ENCODE assay signal across 21 mouse cellular contexts in genomic region chr7:121043510-121043909, GRCm38 (mm10). TPM values are rescaled to one million over a fixed set of nuclear protein-coding genes. Genes with fewer than 3 reads are reported as not detected.
DNase-seq lines count a peak whose midpoint lies in the region; ATAC-seq and TF ChIP-seq lines count a peak whose summit lies in the region.
"Had no signal": no experiment of that assay in that cellular context is flagged by ENCODE, and none has a peak within 500 bp of the region (broad histone marks: within the 10 kb centered on the region; RNA-seq: fewer than 3 reads in every experiment).

No protein-coding gene starts in this region.

- H3K4me1 ChIP-seq in heart, postnatal 0 days (ENCODE audit: control insufficient read depth, insufficient read depth): peaks cover 34% of the 10 kb centered on the region
- peaks cover 21% of the 10 kb centered on the region for H3K4me1 ChIP-seq in heart, embryonic 12.5 days (replicated peaks)

- H3K4me2 ChIP-seq in heart, postnatal 0 days (ENCODE audit: low read depth, low read length): no peak overlapping the region
- no peak overlapping the region for H3K4me2 ChIP-seq in heart, embryonic 12.5 days
- H3K4me2 ChIP-seq: forebrain, embryonic 13.5 days; heart, embryonic 13.5 days; hindbrain, embryonic 13.5 days had no signal

- peak overlapping the region; percentile 66 for H3K27ac ChIP-seq in heart, postnatal 0 days (ENCODE audit: low read depth)
- H3K27ac ChIP-seq in heart, embryonic 12.5 days (ENCODE audit: poor library complexity, severe bottlenecking): no peak overlapping the region
- H3K27ac ChIP-seq: embryonic facial prominence, embryonic 10.5 days; forebrain, embryonic 13.5 days; gastrocnemius, adult 2 months; heart, embryonic 13.5 days; hindbrain, embryonic 13.5 days; hindbrain, postnatal 0 days had no signal

- H3K4me3 ChIP-seq in heart, postnatal 0 days (ENCODE audit: low read depth, low read length): no peak overlapping the region
- H3K4me3 ChIP-seq in heart, embryonic 12.5 days: no peak overlapping the region
- H3K4me3 ChIP-seq: embryonic facial prominence, embryonic 10.5 days; forebrain, embryonic 13.5 days; gastrocnemius, adult 2 months; heart, embryonic 13.5 days; hindbrain, embryonic 13.5 days had no signal

- no peaks in the 10 kb centered on the region for H3K9me3 ChIP-seq in heart, postnatal 0 days (replicated peaks; ENCODE audit: control insufficient read depth, low read length)
- no peaks in the 10 kb centered on the region for H3K9me3 ChIP-seq in heart, embryonic 12.5 days (replicated peaks)
- H3K9me3 ChIP-seq: G1E; heart, embryonic 13.5 days; hindbrain, embryonic 13.5 days had no signal

- WGBS in heart, postnatal 0 days: 93% methylated on average over 1 of the region's 1 CpGs
- 93% methylated on average over 1 of the region's 1 CpGs for WGBS in heart, embryonic 12.5 days

- TF ChIP-seq CTCF in heart, postnatal 0 days (IDR thresholded peaks at IDR 0.05; ENCODE audit: low read depth): no peak

- peaks cover 7% of the 10 kb centered on the region for H3K36me3 ChIP-seq in heart, postnatal 0 days (replicated peaks; ENCODE audit: control insufficient read depth, insufficient read depth, low read length)
- peaks cover 4% of the 10 kb centered on the region for H3K36me3 ChIP-seq in heart, embryonic 12.5 days
- H3K36me3 ChIP-seq: hindbrain, embryonic 13.5 days had no signal

- ATAC-seq in heart, postnatal 0 days (ENCODE audit: insufficient read depth, low read depth): no peak
- ATAC-seq in heart, embryonic 12.5 days (ENCODE audit: insufficient number of reproducible peaks, low FRiP score): no peak
- ATAC-seq in granulocyte monocyte progenitor cell, adult 5-6 weeks (replicated peaks; ENCODE audit: poor library complexity, severe bottlenecking): peak; percentile 52; the same call in 1 of the 2 replicates
- ATAC-seq: activated CD4-positive, CD25-positive, alpha-beta regulatory T cell, adult 4 months; CD4-positive, CD25-positive, alpha-beta regulatory T cell, adult 4 months; forebrain, embryonic 13.5 days; forebrain, postnatal 0 days; hindbrain, postnatal 0 days had no signal

- TF ChIP-seq EP300 in heart, postnatal 0 days (IDR thresholded peaks at IDR 0.05; ENCODE audit: low read depth): no peak

- 0 out of 2 replicates have a peak overlapping the region, but pooled peaks have one; percentile 10 for H3K9ac ChIP-seq in heart, postnatal 0 days (replicated peaks; ENCODE audit: low read depth, low read length)
- H3K9ac ChIP-seq in heart, embryonic 12.5 days: no peak overlapping the region
- H3K9ac ChIP-seq: forebrain, embryonic 13.5 days; forebrain, postnatal 0 days; heart, embryonic 13.5 days; hindbrain, embryonic 13.5 days had no signal

- H3K27me3 ChIP-seq in heart, postnatal 0 days (ENCODE audit: control insufficient read depth, insufficient read depth, low read length): no peaks in the 10 kb centered on the region
- H3K27me3 ChIP-seq in heart, embryonic 12.5 days (replicated peaks): no peaks in the 10 kb centered on the region
- H3K27me3 ChIP-seq: forebrain, embryonic 13.5 days; heart, embryonic 13.5 days; hindbrain, embryonic 13.5 days had no signal

- DNase-seq in heart, postnatal 0 days (ENCODE audit: low spot score): no peak
- peak; percentile 21 for DNase-seq in CD4-positive helper T cell, adult 2 months (ENCODE audit: low read depth, low spot score)
- DNase-seq in frontal cortex, adult 2 months (ENCODE audit: extremely low spot score in 1 of 2, low spot score in 1 of 2): no peak
- no peak for DNase-seq in adipocyte (ENCODE audit: low spot score)
- DNase-seq: adrenal gland, adult 2 months; adrenal gland, postnatal 36 days; cerebellum, adult 2 months; cerebellum, postnatal 10 days; forebrain, postnatal 0 days; gastrocnemius, adult 2 months; gastrocnemius, postnatal 25 days had no signal

RNA-seq across cellular contexts. Expression of gene Mettl9, which starts 9.3 kb away (rescaled TPM):
- total RNA-seq in heart, postnatal 0 days (2014; rRNA removed; ENCODE audit: low replicate concordance): 44.8 and 52.8 TPM in 2 replicates
- polyA plus RNA-seq in heart, postnatal 0 days (2015; fragmentation: Nextera tagmentation; extraction: Ambion mirVana): 81.2 and 82.4 TPM in 2 replicates
- polyA plus RNA-seq in heart, embryonic 12.5 days (2016; fragmentation: Nextera tagmentation; extraction: Ambion mirVana): 116 TPM in 2 replicates
- 43.8 and 61.5 TPM in 2 replicates for total RNA-seq in granulocyte monocyte progenitor cell, adult 5-6 weeks (2014; fragmentation: Nextera tagmentation)
- total RNA-seq in granulocyte monocyte progenitor cell, adult 5-6 weeks (2017): 62.1 and 72.0 TPM in 2 replicates
- polyA plus RNA-seq in frontal cortex, adult 2 months (2012; rRNA removed): 58.0 and 60.3 TPM in 2 replicates

RNA-seq across cellular contexts. Expression of gene Igsf6, which starts 30.9 kb away (rescaled TPM):
- total RNA-seq in heart, postnatal 0 days (2014; rRNA removed; ENCODE audit: low replicate concordance): 1.6 TPM in 1 of 2 replicates, not detected in the other
- polyA plus RNA-seq in heart, postnatal 0 days (2015; fragmentation: Nextera tagmentation; extraction: Ambion mirVana): 1.1 TPM in 2 replicates
- 0.50 and 1.0 TPM in 2 replicates for polyA plus RNA-seq in heart, embryonic 12.5 days (2016; fragmentation: Nextera tagmentation; extraction: Ambion mirVana)
- total RNA-seq in granulocyte monocyte progenitor cell, adult 5-6 weeks (2014; fragmentation: Nextera tagmentation): 246 and 248 TPM in 2 replicates
- total RNA-seq in granulocyte monocyte progenitor cell, adult 5-6 weeks (2017): 341 and 374 TPM in 2 replicates
- 0.34 and 0.72 TPM in 2 replicates for polyA plus RNA-seq in frontal cortex, adult 2 months (2012; rRNA removed)
- total RNA-seq: hindbrain, postnatal 0 days had no signal

RNA-seq across cellular contexts. Expression of gene Otoa, which starts 37.9 kb away (rescaled TPM):
- total RNA-seq in heart, postnatal 0 days (2014; rRNA removed; ENCODE audit: low replicate concordance): 0.08 and 0.11 TPM in 2 replicates
- 0.25 and 0.46 TPM in 2 replicates for polyA plus RNA-seq in heart, postnatal 0 days (2015; fragmentation: Nextera tagmentation; extraction: Ambion mirVana)
- polyA plus RNA-seq in heart, embryonic 12.5 days (2016; fragmentation: Nextera tagmentation; extraction: Ambion mirVana): 0.26 TPM in 1 of 2 replicates, not detected in the other
- total RNA-seq in granulocyte monocyte progenitor cell, adult 5-6 weeks (2014; fragmentation: Nextera tagmentation): not detected in 2 replicates
- total RNA-seq in granulocyte monocyte progenitor cell, adult 5-6 weeks (2017): 0.17 and 0.21 TPM in 2 replicates
- polyA plus RNA-seq in frontal cortex, adult 2 months (2012; rRNA removed): 0.18 and 1.2 TPM in 2 replicates
- polyA plus RNA-seq: activated CD4-positive, CD25-positive, alpha-beta regulatory T cell, adult 4 months; CD4-positive, CD25-positive, alpha-beta regulatory T cell, adult 4 months had no signal
